Mouse (Mus musculus) erythroblast, embryonic 14.5 days (primary cell): ENCODE measurements around the gene D11Wsu47e.

ENCODE experiments used
- GATA1 ChIP-seq: IDR thresholded peaks from 2 replicates; pipeline ENCODE4 v1.6.1; 2012; ENCODE audit warnings: low read length, inconsistent platforms, mixed read lengths
- TAL1 ChIP-seq: IDR thresholded peaks from 3 replicates; pipeline ENCODE4 v1.6.1; 2012; ENCODE audit warnings: low read length, inconsistent platforms, mixed read lengths

GRCm38 (mm10) chr11:113716132-113716531, 31.9 kb downstream of the D11Wsu47e start:
- no peak for TF ChIP-seq GATA1
- TF ChIP-seq TAL1: no peak
